Mouse (Mus musculus) forebrain, embryonic 12.5 days (tissue): Measurements from ENCODE around the gene Hist1h3e. TPM values are rescaled to one million over a fixed set of nuclear protein-coding genes. Genes with fewer than 3 reads are reported as not detected.
"Not testable (repeated sequence)": the region's sequence is repeated elsewhere in the genome, so short reads cannot be mapped to it uniquely, and the experiment has no call there.

Experiments used
- ATAC-seq: fragments of 200-750 bp; cut with Nextera tagmentation; 2 replicates; pipeline ENCODE4 v1.8.0; 2017; ENCODE audit warnings: moderate TSS enrichment; ENCODE audit not compliant: low FRiP score
- H3K27ac ChIP-seq: fragments of 300-500 bp; sonication (generic); 2 replicates; pipeline ENCODE4 v1.5.1; 2016; ENCODE audit warnings: mild to moderate bottlenecking
- H3K27me3 ChIP-seq: fragments of 300-500 bp; sonication (generic); 2 replicates; pipeline ENCODE4 v1.6.1; 2016; ENCODE audit warnings: mild to moderate bottlenecking
- H3K36me3 ChIP-seq: fragments of 300-500 bp; sonication (generic); replicated peaks from 2 replicates; pipeline ENCODE4 v1.6.1; 2016; ENCODE audit warnings: mild to moderate bottlenecking
- H3K4me1 ChIP-seq: fragments of 300-500 bp; sonication (generic); 2 replicates; pipeline ENCODE4 v1.6.1; 2016
- H3K4me2 ChIP-seq: fragments of 300-500 bp; sonication (generic); 2 replicates; pipeline ENCODE4 v1.6.1; 2016; ENCODE audit warnings: mild to moderate bottlenecking, moderate library complexity
- H3K4me3 ChIP-seq: fragments of 300-500 bp; sonication (generic); replicated peaks from 2 replicates; pipeline ENCODE4 v1.5.1; 2016; ENCODE audit warnings: mild to moderate bottlenecking
- H3K9ac ChIP-seq: fragments of 300-500 bp; sonication (generic); 2 replicates; pipeline ENCODE4 v1.6.1; 2016; ENCODE audit warnings: mild to moderate bottlenecking
- H3K9me3 ChIP-seq: fragments of 300-500 bp; sonication (generic); 2 replicates; pipeline ENCODE4 v1.6.1; 2016
- WGBS: fragments of 180-500 bp; shearing (Covaris S2); methylation state at CpG from one replicate; pipeline ENCODE4 v1.1.7; 2016; 5-methylcytosine and 5-hydroxymethylcytosine counted together
- polyA plus RNA-seq: library from polyadenylated mRNA; unstranded; fragments of >200 nt; fragmentation: Nextera tagmentation; extraction: Ambion mirVana; gene quantifications from 2 replicates; pipeline ENCODE4 v1.2.1, GENCODE M21; 2016

Hist1h3e gene
- polyA plus RNA-seq, 1 experiment from 2014 or later, result 7.6 TPM

DNA sequence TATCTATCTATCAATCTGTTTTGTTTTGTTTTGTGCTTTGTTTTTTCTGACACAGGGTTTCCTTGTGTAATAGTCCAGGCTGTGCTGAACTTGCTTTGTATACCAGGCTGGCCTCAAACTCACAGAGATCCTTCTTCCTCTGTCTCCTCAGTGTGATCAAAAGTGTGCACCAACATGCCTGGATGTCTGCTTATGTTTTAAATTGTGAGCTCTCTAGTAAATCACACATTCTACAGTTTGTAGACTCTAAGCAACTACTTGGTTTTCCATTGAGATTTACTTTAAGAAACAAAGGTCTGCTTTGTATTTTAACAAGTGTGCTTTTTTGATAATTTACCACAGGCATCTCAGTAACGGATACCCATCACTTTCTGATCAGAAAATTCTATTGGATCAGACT is 15.7 kb upstream of the Hist1h3e start:
- no peak for ATAC-seq
- H3K9ac ChIP-seq, result no peak overlapping the region
- no peaks in the 10 kb centered on the region for H3K36me3 ChIP-seq
- no peak overlapping the region for H3K4me3 ChIP-seq
- H3K27me3 ChIP-seq, result no peaks in the 10 kb centered on the region
- no peak overlapping the region for H3K4me2 ChIP-seq
- H3K9me3 ChIP-seq, result no peaks in the 10 kb centered on the region
- 0 out of 2 replicates have a peak overlapping the region, but pooled peaks have one; percentile 46 for H3K27ac ChIP-seq
- peaks cover 32% of the 10 kb centered on the region for H3K4me1 ChIP-seq
- WGBS, result 93% methylated on average over 1 of the region's 1 CpGs

DNA sequence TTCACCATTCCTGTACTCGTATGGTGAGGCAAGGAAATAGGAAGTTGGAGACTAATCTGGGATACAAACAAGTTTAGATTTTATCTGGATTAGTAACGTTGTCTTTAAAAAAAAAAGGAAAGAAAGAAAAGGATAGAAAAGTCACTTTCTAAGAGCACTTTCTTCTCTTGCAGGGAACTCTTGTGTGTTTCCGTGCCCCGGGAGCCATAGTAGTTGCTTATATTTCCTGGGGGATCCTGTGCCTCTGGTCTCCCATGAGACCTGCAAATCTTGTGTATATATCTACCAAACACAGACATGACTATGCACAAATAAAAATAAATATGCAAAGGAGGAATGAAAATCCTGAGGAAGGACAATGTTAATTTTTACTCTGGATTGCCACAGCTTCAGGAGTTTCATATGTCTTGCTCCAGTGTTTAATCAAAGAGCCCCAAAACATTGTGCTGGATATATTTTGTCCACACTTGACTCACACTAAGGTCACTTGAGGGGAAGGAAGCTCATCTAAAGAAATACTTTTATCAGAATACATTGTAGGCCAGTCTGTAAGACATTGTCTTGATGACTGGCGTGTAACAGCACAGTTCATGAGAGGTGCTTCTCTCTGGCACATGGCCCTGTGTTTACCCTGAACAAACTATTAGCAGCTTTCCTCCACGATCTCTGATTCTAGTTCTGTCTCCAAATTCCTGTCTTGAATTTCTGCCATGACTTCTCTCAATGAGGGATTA is 14.9 kb upstream of the Hist1h3e start:
- ATAC-seq, result no peak
- H3K36me3 ChIP-seq, result no peaks in the 10 kb centered on the region
- WGBS, result 48% methylated on average over 6 of the region's 6 CpGs

DNA sequence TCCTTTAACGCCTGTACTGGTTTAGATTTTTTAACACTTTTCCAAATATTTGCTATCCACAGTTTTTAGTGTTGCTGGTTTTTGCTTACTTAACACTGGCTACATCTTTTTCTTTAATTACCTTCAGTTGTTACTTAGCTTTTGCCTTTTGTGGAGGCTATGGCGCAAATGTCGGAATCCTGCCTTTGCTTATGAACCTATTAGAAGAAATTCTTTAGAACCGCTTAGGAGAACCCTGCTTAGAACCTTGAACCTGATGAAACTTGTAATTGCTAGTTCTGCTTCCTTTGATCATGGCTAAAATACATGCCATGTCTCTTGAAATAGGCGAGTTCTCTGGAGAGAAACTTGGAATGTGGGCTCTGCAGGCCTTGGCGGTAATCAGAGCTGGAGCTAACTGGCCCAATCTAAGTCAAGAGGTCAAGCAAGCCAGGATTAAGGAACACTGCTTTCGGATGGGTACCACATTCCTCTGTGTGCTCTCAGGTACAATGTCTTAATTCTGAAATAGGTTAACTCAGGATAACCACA is 14.2 kb upstream of the Hist1h3e start:
- ATAC-seq, result no peak
- H3K9me3 ChIP-seq, result no peaks in the 10 kb centered on the region
- 1% methylated on average over 7 of the region's 7 CpGs for WGBS
- H3K4me1 ChIP-seq, result peaks cover 28% of the 10 kb centered on the region
- no peaks in the 10 kb centered on the region for H3K36me3 ChIP-seq
- H3K9ac ChIP-seq, result peak overlapping the region; percentile 74
- H3K4me3 ChIP-seq, result peak overlapping the region; percentile 47
- H3K4me2 ChIP-seq, result peak overlapping the region; percentile 67
- peak overlapping the region; percentile 94 for H3K27ac ChIP-seq
- H3K27me3 ChIP-seq, result no peaks in the 10 kb centered on the region

More for the DNA sequence above, 14.9 kb upstream of the Hist1h3e start:
- no peaks in the 10 kb centered on the region for H3K27me3 ChIP-seq
- peak overlapping the region; percentile 74 for H3K9ac ChIP-seq
- H3K9me3 ChIP-seq, result no peaks in the 10 kb centered on the region
- H3K4me2 ChIP-seq, result peak overlapping the region; percentile 67
- H3K4me1 ChIP-seq, result peaks cover 32% of the 10 kb centered on the region
- H3K4me3 ChIP-seq, result peak overlapping the region; percentile 47
- H3K27ac ChIP-seq, result peak overlapping the region; percentile 94

DNA sequence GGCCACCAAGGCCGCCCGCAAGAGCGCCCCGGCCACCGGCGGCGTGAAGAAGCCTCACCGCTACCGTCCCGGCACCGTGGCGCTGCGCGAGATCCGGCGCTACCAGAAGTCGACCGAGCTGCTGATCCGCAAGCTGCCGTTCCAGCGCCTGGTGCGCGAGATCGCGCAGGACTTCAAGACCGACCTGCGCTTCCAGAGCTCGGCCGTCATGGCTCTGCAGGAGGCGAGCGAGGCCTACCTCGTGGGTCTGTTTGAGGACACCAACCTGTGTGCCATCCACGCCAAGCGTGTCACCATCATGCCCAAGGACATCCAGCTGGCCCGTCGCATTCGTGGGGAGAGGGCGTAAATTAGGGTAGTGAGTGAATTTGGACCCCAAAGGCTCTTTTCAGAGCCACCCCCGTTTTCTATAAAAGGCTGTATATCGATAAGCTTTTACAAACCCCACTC is 13.7 kb upstream of the Hist1h3e start:
- Histone ChIP-seq H3K27ac (peak overlapping the region; percentile 94), H3K9ac (peak overlapping the region; percentile 74), H3K4me3 (peak overlapping the region; percentile 47), H3K4me2 (peak overlapping the region; percentile 67), H3K4me1 (peaks cover 28% of the 10 kb centered on the region)
- not testable (repeated sequence) for ATAC-seq, H3K9me3 ChIP-seq, H3K36me3 ChIP-seq, H3K27me3 ChIP-seq
- WGBS, result 0% methylated on average over 12 of the region's 40 CpGs

DNA sequence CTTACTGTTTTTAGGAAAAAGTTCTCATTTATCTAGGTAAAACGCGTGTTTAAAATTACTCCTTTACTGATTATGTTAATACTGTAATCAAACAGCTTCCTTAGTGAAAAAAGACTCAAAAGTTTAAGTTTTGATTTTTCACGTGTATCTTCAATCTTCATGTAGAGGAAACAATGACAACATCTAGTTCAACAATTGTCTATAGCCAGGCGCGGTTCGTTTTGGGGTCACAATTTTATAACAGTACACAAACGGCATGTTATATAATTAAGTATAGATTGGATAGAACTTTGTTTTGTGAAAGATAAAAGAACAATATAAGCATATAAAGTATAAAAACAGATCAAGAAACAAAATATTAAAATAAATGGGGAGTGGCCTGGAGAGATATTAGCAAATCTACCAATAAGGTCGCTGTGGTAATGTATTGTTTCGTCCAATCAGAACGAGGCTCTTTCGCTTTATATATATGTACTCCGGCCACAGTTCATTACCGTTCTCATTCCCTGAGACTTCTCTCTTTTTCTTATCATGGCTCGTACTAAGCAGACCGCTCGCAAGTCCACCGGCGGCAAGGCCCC is 13.2 kb upstream of the Hist1h3e start, which contains the start of gene Hist1h3d:
TSS of gene Hist1h3d (plus strand) at position 493 of the 581 bp plus-strand sequence.
- Histone ChIP-seq H3K9ac (peak within 1 kb of the TSS; percentile 74), H3K4me1 (peaks cover 27% of the 10 kb centered on the region), H3K36me3 (no peaks in the 10 kb centered on the region), H3K4me2 (peak within 1 kb of the TSS; percentile 67), H3K27me3 (no peaks in the 10 kb centered on the region), H3K27ac (peak within 1 kb of the TSS; percentile 94), H3K4me3 (peak within 1 kb of the TSS; percentile 47), H3K9me3 (no peaks in the 10 kb centered on the region)
- ATAC-seq, result peak; percentile 63
- WGBS, result 1% methylated on average over 18 of the region's 18 CpGs

DNA sequence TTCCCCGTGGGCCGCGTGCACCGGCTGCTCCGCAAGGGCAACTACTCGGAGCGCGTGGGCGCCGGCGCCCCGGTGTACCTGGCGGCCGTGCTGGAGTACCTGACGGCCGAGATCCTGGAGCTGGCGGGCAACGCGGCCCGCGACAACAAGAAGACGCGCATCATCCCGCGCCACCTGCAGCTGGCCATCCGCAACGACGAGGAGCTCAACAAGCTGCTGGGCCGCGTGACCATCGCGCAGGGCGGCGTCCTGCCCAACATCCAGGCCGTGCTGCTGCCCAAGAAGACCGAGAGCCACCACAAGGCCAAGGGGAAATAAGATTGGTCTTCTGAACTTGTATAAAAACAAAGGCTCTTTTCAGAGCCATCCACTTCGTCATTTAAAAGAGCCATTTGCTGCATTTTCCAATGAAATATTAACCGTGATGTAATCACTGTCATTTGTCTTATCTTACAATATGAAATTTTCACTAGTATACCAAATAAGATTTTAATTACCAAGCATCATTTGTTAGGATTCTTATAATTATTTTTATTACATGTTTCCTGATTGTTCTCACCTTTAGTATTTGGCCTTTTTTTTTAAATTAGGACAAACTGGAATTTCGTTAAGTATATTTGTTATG is 12.5 kb upstream of the Hist1h3e start:
- H3K9me3 ChIP-seq, H3K27me3 ChIP-seq, H3K36me3 ChIP-seq: not testable (repeated sequence)
- peaks cover 31% of the 10 kb centered on the region for H3K4me1 ChIP-seq
- H3K27ac ChIP-seq, result peak overlapping the region; percentile 97
- H3K4me2 ChIP-seq, result peak overlapping the region; percentile 67
- WGBS, result 2% methylated on average over 10 of the region's 39 CpGs
- peak overlapping the region; percentile 56; the same call in 1 of the 2 replicates for H3K9ac ChIP-seq
- 0 out of 2 replicates have a peak, but pooled peaks have one; percentile 0 for ATAC-seq
- peak overlapping the region; percentile 47 for H3K4me3 ChIP-seq

DNA sequence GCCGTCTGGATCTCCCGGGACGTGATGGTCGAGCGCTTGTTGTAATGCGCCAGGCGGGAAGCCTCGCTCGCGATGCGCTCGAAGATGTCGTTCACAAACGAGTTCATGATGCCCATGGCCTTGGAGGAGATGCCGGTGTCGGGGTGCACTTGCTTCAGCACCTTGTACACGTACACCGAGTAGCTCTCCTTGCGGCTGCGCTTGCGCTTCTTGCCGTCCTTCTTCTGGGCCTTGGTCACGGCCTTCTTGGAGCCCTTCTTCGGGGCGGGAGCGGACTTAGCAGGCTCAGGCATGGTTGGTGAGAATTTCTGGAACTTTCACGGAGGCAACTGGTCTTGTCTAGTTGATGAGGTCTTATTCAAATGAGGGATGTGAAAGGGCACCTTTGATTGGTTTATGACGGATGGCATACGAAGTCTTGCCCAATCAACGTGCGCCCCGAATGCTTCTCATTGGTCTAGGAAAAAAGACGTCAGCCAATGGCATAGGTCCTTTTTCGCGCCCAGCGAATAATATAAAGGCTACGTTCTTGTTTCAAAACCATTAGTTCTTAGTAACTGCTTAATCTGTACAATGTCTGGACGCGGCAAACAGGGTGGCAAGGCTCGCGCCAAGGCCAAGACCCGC is 11.8 kb upstream of the Hist1h3e start, which contains the start of the genes Hist1h2bf and Hist1h2ad:
TSS of gene Hist1h2bf (minus strand) at position 299 of the 627 bp plus-strand sequence.
TSS of gene Hist1h2ad (plus strand) at position 484 of the 627 bp plus-strand sequence.
- not testable (repeated sequence) for H3K36me3 ChIP-seq, H3K27me3 ChIP-seq, H3K9me3 ChIP-seq
- peak; percentile 93 for ATAC-seq
- WGBS, result under 1% methylated on average over 40 of the region's 42 CpGs
- Histone ChIP-seq H3K27ac (peak within 1 kb of the TSS; percentile 97), H3K4me2 (peak within 1 kb of the TSS; percentile 67), H3K4me1 (peaks cover 31% of the 10 kb centered on the region), H3K9ac (peak within 1 kb of the TSS; percentile 56), H3K4me3 (peak within 1 kb of the TSS; percentile 47)

DNA sequence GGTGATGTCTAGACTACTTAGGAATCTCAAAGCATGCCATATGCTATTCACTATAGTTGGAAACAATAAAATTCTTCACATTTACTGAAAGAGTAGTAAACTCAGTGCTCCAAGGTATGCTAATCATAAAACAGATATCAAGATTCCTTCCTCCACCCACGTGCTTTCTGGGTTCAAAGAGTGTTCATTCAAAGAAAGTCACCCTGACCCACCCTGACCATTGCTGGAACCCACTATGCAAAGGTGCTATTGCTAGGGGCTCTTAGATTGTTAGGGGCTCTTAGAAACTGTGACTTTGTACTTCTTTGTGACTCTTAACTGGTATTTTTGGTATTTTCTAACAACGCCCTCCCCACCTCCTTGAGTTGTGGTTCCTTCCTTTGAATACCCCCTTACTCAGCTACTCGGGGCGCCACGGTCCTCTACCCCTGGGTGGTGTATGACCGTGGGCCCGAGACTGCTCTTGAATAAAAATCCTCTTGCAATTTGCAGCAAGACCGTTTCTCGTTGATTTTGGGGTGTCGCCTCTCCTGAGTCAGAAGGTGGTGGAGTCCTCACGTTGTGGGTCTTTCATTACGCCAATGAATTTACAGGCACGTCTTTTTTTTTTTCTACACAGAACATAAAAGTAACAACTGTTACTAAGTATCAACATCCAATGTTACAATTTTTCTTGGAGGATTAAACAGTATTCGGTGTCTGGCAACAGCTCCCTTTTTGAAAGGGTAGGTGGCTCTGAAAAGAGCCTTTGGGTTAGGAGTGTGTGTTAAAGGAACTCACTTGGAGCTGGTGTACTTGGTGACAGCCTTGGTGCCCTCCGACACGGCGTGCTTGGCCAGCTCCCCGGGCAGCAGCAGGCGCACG is 11.1 kb upstream of the Hist1h3e start:
- H3K36me3 ChIP-seq, H3K27me3 ChIP-seq, H3K9me3 ChIP-seq, ATAC-seq: not testable (repeated sequence)
- peak overlapping the region; percentile 97 for H3K27ac ChIP-seq
- peak overlapping the region; percentile 77 for H3K9ac ChIP-seq
- H3K4me1 ChIP-seq, result peaks cover 31% of the 10 kb centered on the region
- 6% methylated on average over 20 of the region's 20 CpGs for WGBS
- H3K4me2 ChIP-seq, result peak overlapping the region; percentile 66
- H3K4me3 ChIP-seq, result peak overlapping the region; percentile 47

DNA sequence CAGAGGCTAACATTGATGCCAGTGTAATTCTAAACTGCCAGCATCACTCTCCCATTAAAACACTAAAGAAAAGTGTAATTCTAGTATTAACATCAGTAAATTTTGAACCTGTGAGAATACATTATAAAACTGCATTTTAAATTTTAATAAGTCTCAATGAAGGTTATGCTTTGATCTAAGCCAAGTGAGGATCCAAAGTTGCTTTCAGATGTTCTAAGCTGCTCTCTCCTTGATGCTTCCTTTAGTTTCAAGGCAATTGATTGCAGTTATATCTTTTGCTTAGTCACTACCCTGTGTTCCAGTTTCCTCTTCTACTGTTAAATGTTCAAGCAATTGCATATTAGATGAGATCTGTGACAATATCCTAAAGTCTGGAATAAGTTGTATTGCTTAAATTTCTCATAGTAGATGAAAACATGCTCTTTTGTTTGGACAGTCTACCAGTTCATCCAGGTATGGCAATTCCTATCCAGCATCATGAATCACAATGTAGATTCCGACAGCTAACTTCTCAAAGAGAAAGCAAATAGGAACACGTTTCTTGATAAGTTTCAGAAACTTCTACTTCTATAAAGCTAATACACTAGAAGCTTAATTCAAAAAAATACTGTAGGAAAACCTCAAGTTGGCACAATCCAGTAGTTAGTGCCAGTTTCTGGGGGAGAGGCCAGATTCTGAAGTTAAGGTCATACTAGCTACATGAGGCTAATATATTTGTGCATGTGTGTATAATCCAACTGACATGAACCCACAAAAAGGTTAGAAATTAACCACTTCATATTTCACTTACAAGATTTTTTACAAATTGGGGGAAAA is 10.3 kb upstream of the Hist1h3e start:
- WGBS, result 33% methylated on average over 2 of the region's 2 CpGs
- H3K27me3 ChIP-seq, result no peaks in the 10 kb centered on the region
- peak overlapping the region; percentile 97 for H3K27ac ChIP-seq

DNA sequence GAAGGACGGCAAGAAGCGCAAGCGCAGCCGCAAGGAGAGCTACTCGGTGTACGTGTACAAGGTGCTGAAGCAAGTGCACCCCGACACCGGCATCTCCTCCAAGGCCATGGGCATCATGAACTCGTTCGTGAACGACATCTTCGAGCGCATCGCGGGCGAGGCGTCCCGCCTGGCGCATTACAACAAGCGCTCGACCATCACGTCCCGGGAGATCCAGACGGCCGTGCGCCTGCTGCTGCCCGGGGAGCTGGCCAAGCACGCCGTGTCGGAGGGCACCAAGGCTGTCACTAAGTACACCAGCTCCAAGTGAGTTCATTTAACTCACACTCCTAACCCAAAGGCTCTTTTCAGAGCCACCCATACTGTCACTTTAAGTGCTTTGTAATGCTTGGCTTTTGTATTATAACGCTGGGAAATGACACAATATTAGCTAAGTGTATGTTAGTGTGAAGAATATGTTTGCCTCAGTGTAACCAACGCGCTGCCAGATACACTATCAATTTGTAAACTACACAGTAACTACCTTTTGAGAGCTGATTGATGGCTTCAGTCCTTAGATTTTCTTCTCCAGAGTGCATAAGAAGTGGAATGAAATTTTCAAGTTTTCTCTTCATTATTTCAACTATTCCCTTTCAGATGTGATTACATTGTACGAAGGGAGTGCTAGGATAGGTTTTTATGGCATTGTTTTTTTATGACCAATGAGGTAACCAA is 9.5 kb upstream of the Hist1h3e start:
- H3K4me2 ChIP-seq, result peak overlapping the region; percentile 66
- H3K4me3 ChIP-seq, result peak overlapping the region; percentile 47
- ATAC-seq, H3K27me3 ChIP-seq, H3K9me3 ChIP-seq, H3K36me3 ChIP-seq: not testable (repeated sequence)
- peak overlapping the region; percentile 97 for H3K27ac ChIP-seq
- H3K4me1 ChIP-seq, result peaks cover 24% of the 10 kb centered on the region
- H3K9ac ChIP-seq, result peak overlapping the region; percentile 77
- under 1% methylated on average over 14 of the region's 34 CpGs for WGBS

More for the DNA sequence above, 10.3 kb upstream of the Hist1h3e start:
- peak overlapping the region; percentile 47 for H3K4me3 ChIP-seq
- H3K4me1 ChIP-seq, result peaks cover 31% of the 10 kb centered on the region
- H3K9me3 ChIP-seq, result no peaks in the 10 kb centered on the region
- H3K4me2 ChIP-seq, result peak overlapping the region; percentile 66
- ATAC-seq, result no peak
- no peaks in the 10 kb centered on the region for H3K36me3 ChIP-seq
- H3K9ac ChIP-seq, result peak overlapping the region; percentile 77
